Mouse (Mus musculus) mouse embryonic stem cell (cell line): ENCODE data around the gene Tlk2.

Source experiments
- in situ Hi-C, 2 experiments: fragments of 300-500 bp; cut with MboI; formaldehyde crosslinking; loops; 1 replicate in 1 of 2; 3 replicates in 1 of 2; pipeline ENCODE4 v1.14.3; 2019 to 2020; ENCODE audit warnings: low sequenced_read_pairs in 2 of 2, low pct_unique_long_range_greater_than_20kb in 1 of 2, mixed read lengths in 1 of 2; ENCODE audit not compliant: unreplicated experiment in 1 of 2

The Tlk2 gene

GRCm38 (mm10) chr11:105156748-105157267 lies 21.8 kb upstream of the Tlk2 start:
- in situ Hi-C loops, result loop anchor here (25.0 kb wide), 1 partner anchor 870 kb away; no protein-coding TSS in a partner anchor

GRCm38 (mm10) chr11:105158047-105158446 lies 20.6 kb upstream of the Tlk2 start:
- in situ Hi-C loops, result loop anchor here (25.0 kb wide), 1 partner anchor 871 kb away; no protein-coding TSS in a partner anchor

DNA sequence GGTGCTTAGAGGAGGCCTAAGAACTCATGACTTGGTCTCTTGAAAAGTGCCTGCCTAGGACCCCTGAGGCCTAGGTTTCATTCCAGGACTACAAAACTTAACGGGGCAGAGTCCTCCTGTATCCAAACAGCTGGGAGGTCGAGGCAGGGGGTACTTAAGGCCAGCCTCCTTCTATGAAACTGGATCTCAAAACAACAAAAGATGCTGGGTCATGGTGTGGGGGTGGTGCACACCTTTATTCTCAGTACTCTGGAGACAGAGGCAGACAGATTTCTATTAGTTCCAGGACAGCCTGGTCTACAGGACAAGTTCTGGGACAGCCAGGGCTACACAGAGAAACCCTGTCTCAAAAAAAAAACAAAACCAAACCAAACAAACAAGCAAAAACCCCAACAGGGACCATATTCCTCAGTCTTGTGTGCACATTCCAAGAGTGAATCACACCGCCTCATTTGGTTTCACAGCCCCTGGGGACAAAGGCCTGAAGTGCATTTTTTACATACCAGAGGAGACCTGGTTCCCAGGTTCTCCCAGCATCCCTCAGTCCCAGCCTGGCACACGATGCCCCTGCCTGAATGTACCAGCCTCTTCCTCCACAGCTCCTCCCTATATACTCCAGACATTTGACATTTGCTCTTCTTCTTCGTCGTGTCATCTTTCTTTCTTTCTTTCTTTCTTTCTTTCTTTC lies 18.8 kb upstream of the Tlk2 start:
- in situ Hi-C loops, result loop anchor here (25.0 kb wide), 1 partner anchor 873 kb away; no protein-coding TSS in a partner anchor

- in situ Hi-C loops, result loop anchor here (25.0 kb wide), 1 partner anchor 874 kb away; no protein-coding TSS in a partner anchor
Observed at GRCm38 (mm10) chr11:105161411-105161810, 17.2 kb upstream of the Tlk2 start.

GRCm38 (mm10) chr11:105164516-105165510 lies 13.8 kb upstream of the Tlk2 start:
- in situ Hi-C loops, result loop anchor here (25.0 kb wide), 1 partner anchor 878 kb away; no protein-coding TSS in a partner anchor

GRCm38 (mm10) chr11:105166780-105167179 lies 11.8 kb upstream of the Tlk2 start:
- in situ Hi-C loops, result loop anchor here (25.0 kb wide), 1 partner anchor 879 kb away; no protein-coding TSS in a partner anchor

DNA sequence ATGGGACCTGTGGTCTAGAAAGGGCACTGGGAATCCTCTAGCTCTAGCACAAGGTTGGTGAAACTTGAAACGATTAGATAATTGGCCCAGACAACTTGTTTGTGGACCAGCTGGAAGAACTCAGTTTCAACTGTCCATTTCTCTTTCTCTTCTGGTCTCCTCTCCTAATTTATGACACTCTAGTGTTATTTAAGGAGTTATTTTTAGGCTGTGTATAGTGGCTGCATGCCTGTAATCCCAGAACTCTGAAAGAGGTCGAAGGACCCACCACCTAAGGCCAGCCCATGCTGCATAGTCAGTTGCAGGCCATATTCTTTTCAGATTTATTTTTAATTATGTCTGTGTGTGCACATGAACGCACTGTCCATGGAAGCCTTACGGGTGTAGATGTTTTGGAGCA lies 916 bp downstream of the Tlk2 start:
- in situ Hi-C loops, result no loop called here

- in situ Hi-C loops, result no loop called here
Observed at GRCm38 (mm10) chr11:105180471-105181091, 2.0 kb downstream of the Tlk2 start.

DNA sequence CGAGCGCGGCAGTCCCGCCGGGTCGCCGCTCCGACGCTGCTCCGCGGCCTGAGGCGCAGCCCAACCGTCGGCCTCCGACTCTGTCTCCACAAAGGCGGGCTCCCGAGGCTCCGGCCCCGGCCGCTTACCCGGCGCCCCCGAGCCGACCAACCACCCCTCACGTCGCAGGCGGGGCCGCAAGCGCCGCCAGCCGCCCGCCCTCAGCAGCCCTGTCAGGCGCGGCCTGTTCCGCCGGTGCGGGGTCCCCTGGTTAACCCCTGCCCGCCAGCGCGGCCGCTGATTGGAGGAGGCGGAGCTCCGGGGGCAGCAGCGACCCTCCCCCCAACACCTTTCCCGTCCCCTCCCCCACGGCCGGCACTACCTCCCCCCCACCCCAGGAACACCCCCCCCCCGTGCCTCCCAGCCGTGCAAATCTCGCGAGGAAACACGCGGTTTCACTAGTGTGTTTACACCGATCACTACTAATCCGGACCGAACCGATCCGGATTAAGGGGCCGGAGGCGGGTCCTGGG lies 2.6 kb downstream of the Tlk2 start:
- in situ Hi-C loops, result no loop called here

DNA sequence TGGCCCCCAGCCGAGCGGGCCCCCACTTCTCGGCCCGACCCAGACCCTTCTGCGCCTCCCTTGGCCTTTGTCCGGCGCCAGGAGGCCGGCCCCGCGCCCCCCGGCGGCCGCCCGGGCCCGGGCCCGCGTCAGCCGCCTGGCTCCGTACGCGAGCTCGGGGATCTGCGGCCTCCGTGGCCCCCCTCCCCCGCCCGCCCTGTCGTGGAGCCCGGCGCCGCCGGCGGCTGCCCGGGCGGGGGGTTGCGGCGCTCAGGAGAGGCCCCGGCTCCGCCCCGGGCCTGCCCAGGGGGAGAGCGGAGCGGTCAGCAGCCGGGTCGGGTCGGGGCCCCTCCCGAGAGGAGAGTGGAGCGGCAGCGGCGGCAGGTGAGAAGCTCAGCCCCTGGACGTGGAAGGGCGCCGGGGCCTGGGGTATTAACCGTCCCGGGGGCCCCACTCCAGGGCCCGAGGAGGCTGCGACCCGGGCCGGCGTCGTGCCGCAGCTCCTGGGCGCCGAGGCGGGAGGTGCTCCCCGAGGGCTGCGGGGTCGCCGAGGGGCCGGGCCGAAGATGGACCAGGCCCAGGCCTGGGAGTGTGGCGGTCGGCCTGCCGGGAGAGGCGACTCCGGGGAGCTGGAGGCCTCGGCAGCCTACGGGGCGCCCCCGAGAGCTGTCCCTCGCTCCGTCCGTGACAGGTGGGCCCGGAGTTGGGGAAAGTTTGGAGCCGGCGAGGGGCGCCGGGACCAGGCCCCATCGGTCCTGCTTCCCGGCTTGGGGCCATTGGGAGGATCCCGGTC lies 3.3 kb downstream of the Tlk2 start:
- in situ Hi-C loops, result no loop called here

- in situ Hi-C loops, result no loop called here
Observed at GRCm38 (mm10) chr11:105182461-105182855, 3.9 kb downstream of the Tlk2 start.

- in situ Hi-C loops, result no loop called here
Observed at GRCm38 (mm10) chr11:105184678-105185077, 6.1 kb downstream of the Tlk2 start.

- in situ Hi-C loops, result no loop called here
Observed at GRCm38 (mm10) chr11:105192186-105192585, 13.6 kb downstream of the Tlk2 start.

DNA sequence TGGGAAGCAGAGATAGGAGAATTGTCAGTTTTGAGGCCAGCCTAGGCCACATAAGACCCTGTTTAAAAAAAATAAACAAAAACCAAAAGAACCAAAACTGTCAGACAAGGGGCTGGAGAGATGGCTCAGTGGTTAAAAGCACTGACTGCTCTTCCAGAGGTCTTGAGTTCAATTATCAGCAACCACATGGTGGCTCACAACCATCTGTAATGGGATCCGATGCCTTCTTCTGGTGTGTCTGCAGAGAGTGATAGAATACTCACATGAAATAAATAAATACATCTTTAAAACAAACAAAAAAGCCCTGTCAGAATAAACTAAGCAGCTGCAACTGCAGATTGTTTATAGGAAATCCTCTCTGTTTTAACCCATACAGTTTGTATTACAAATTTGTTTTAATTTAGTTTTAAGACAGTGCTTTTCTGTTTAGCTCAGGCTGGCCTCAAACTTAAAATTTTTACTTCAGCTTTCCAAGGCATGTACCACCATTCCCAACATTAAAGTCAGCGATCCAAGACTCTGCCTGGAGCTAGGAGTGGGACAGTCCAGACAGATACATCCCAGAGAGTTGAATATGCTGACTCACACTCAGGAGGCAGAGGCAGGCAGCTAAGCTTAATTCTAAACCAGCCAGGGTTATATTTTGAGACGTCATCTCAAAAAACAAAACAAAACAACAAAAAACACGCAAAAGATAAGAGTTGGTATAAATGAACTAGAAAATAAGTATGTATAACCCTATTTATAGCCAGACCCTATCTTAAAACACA lies 18.5 kb downstream of the Tlk2 start:
- in situ Hi-C loops, result no loop called here

DNA sequence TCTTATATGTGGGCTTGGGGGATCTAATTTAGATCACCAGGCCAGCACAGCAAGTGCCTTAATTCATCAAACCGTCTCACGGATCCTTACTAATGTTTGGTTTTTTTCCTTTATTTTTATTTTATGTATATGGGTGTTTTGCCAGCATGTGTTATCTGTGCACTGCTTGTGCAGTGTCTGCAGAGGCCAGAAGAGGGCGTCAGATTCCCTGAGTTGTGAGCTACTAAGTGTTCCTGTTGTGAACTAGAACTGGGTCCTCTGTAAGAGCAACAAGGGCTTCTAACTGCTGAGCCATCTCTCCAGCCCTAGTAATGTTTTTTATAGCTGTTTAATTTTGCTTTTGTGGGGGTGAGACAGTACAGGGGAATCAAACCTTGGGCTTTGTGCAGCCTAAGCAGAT lies 23.8 kb downstream of the Tlk2 start:
- in situ Hi-C loops, result no loop called here

DNA sequence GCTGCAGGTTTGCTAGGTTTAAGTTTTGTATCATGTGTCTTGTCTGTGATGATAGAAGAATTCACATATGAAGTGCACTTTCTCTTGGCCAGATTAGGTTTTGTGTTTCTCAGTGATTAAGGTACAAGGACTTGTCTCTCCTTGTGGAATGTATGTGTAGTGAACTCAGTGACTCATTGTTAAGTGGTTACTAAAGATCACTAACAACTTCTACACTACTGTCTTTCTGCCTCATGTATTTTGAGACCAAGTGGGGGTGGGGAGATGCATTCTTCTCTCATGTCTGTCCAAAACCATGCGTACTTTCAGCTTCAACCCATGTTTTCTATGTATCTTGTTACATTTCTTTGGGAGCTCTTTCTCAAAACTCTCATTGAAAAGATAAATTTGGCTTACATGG lies 31.4 kb downstream of the Tlk2 start:
- in situ Hi-C loops, result no loop called here

- in situ Hi-C loops, result no loop called here
Observed at GRCm38 (mm10) chr11:105214257-105214656, 35.6 kb downstream of the Tlk2 start.
